Mouse (Mus musculus): Measurements from ENCODE around the gene Ccdc157. TPM values are rescaled to one million over a fixed set of nuclear protein-coding genes. Genes with fewer than 3 reads are reported as not detected.
A peak's percentile ranks its signal among the peaks of the same experiment; 100 is the strongest.

Ccdc157 gene
- polyA plus RNA-seq, 1 experiment from 2014 or later: 7.3 TPM

GRCm38 (mm10) chr11:4164701-4165100 lies 4.6 kb upstream of the Ccdc157 start:
- H3K27ac ChIP-seq (ENCODE audit: low read length): no peak overlapping the region
- no peak overlapping the region for H3K4me3 ChIP-seq (ENCODE audit: low read depth, low read length)
- ATAC-seq (no peak), DNase-seq (ENCODE audit: low spot score) (no peak)
- 98% methylated on average over 2 of the region's 2 CpGs for WGBS
- H3K4me2 ChIP-seq (replicated peaks; ENCODE audit: low read depth, low read length): no peak overlapping the region
- no peak overlapping the region for H3K9ac ChIP-seq (replicated peaks; ENCODE audit: low read depth)
- no peak for TF ChIP-seq CTCF (IDR thresholded peaks at IDR 0.05)
- TF ChIP-seq EP300 (IDR thresholded peaks at IDR 0.05): no peak
- H3K27me3 ChIP-seq (replicated peaks; ENCODE audit: insufficient read depth, low read length): no peaks in the 10 kb centered on the region
- H3K4me1 ChIP-seq (ENCODE audit: insufficient read depth, low read depth, low read length): peaks cover 11% of the 10 kb centered on the region; the same call in 1 of the 2 replicates
- H3K9me3 ChIP-seq (ENCODE audit: low read length): no peaks in the 10 kb centered on the region
- H3K36me3 ChIP-seq (ENCODE audit: insufficient read depth, low read length): peaks cover 23% of the 10 kb centered on the region

- H3K9me3 ChIP-seq (ENCODE audit: low read length): no peaks in the 10 kb centered on the region
- peak overlapping the region; percentile 81 for H3K27ac ChIP-seq (ENCODE audit: low read length)
- no peak for ATAC-seq
- peak overlapping the region; percentile 55 for H3K9ac ChIP-seq (replicated peaks; ENCODE audit: low read depth)
- H3K36me3 ChIP-seq (ENCODE audit: insufficient read depth, low read length): peaks cover 3% of the 10 kb centered on the region; the same call in 1 of the 2 replicates
- peaks cover 11% of the 10 kb centered on the region; the same call in 1 of the 2 replicates for H3K4me1 ChIP-seq (ENCODE audit: insufficient read depth, low read depth, low read length)
- no peak for DNase-seq (ENCODE audit: low spot score)
- TF ChIP-seq EP300 (IDR thresholded peaks at IDR 0.05) (no peak), CTCF (IDR thresholded peaks at IDR 0.05) (no peak)
- H3K27me3 ChIP-seq (replicated peaks; ENCODE audit: insufficient read depth, low read length): no peaks in the 10 kb centered on the region
- H3K4me3 ChIP-seq (ENCODE audit: low read depth, low read length): peak overlapping the region; percentile 59
- H3K4me2 ChIP-seq (replicated peaks; ENCODE audit: low read depth, low read length): peak overlapping the region; percentile 81
- WGBS: 4% methylated on average over 15 of the region's 15 CpGs
Measured at GRCm38 (mm10) chr11:4160758-4161480, 826 bp upstream of the Ccdc157 start.

GRCm38 (mm10) chr11:4158676-4159075 lies 1.4 kb downstream of the Ccdc157 start:
- no peak for ATAC-seq
- TF ChIP-seq CTCF (IDR thresholded peaks at IDR 0.05) (no peak), EP300 (IDR thresholded peaks at IDR 0.05) (no peak)
- Histone ChIP-seq H3K36me3 (ENCODE audit: insufficient read depth, low read length) (no peaks in the 10 kb centered on the region), H3K9ac (replicated peaks; ENCODE audit: low read depth) (no peak overlapping the region), H3K4me3 (ENCODE audit: low read depth, low read length) (no peak overlapping the region), H3K4me2 (replicated peaks; ENCODE audit: low read depth, low read length) (no peak overlapping the region), H3K27me3 (replicated peaks; ENCODE audit: insufficient read depth, low read length) (no peaks in the 10 kb centered on the region), H3K9me3 (ENCODE audit: low read length) (no peaks in the 10 kb centered on the region), H3K4me1 (ENCODE audit: insufficient read depth, low read depth, low read length) (peaks cover 11% of the 10 kb centered on the region; the same call in 1 of the 2 replicates), H3K27ac (ENCODE audit: low read length) (no peak overlapping the region)
- 86% methylated on average over 3 of the region's 3 CpGs for WGBS
- DNase-seq (ENCODE audit: low spot score): no peak

GRCm38 (mm10) chr11:4155641-4156040 lies 4.5 kb downstream of the Ccdc157 start:
- no peaks in the 10 kb centered on the region for H3K27me3 ChIP-seq (replicated peaks; ENCODE audit: insufficient read depth, low read length)
- no peak for DNase-seq (ENCODE audit: low spot score)
- no peak overlapping the region for H3K9ac ChIP-seq (replicated peaks; ENCODE audit: low read depth)
- H3K27ac ChIP-seq (ENCODE audit: low read length): no peak overlapping the region
- no peak overlapping the region for H3K4me3 ChIP-seq (ENCODE audit: low read depth, low read length)
- no peaks in the 10 kb centered on the region for H3K36me3 ChIP-seq (ENCODE audit: insufficient read depth, low read length)
- no peak for TF ChIP-seq EP300 (IDR thresholded peaks at IDR 0.05)
- no peak for TF ChIP-seq CTCF (IDR thresholded peaks at IDR 0.05)
- H3K4me2 ChIP-seq (replicated peaks; ENCODE audit: low read depth, low read length): no peak overlapping the region
- no peaks in the 10 kb centered on the region for H3K9me3 ChIP-seq (ENCODE audit: low read length)
- 60% methylated on average over 5 of the region's 5 CpGs for WGBS
- H3K4me1 ChIP-seq (ENCODE audit: insufficient read depth, low read depth, low read length): peaks cover under 1% of the 10 kb centered on the region; the same call in 1 of the 2 replicates
- ATAC-seq: no peak

GRCm38 (mm10) chr11:4153694-4154093 lies 6.4 kb downstream of the Ccdc157 start:
- no peak overlapping the region for H3K4me2 ChIP-seq (replicated peaks; ENCODE audit: low read depth, low read length)
- no peak overlapping the region for H3K9ac ChIP-seq (replicated peaks; ENCODE audit: low read depth)
- no peaks in the 10 kb centered on the region for H3K4me1 ChIP-seq (ENCODE audit: insufficient read depth, low read depth, low read length)
- no peaks in the 10 kb centered on the region for H3K36me3 ChIP-seq (ENCODE audit: insufficient read depth, low read length)
- H3K27ac ChIP-seq (ENCODE audit: low read length): no peak overlapping the region
- H3K9me3 ChIP-seq (ENCODE audit: low read length): no peaks in the 10 kb centered on the region
- WGBS: 91% methylated on average over 7 of the region's 7 CpGs
- H3K27me3 ChIP-seq (replicated peaks; ENCODE audit: insufficient read depth, low read length): no peaks in the 10 kb centered on the region
- H3K4me3 ChIP-seq (ENCODE audit: low read depth, low read length): no peak overlapping the region
- TF ChIP-seq CTCF (IDR thresholded peaks at IDR 0.05): no peak
- no peak for TF ChIP-seq EP300 (IDR thresholded peaks at IDR 0.05)
- DNase-seq (ENCODE audit: low spot score) (no peak), ATAC-seq (no peak)

GRCm38 (mm10) chr11:4149886-4150285 lies 10.2 kb downstream of the Ccdc157 start:
- H3K4me2 ChIP-seq (replicated peaks; ENCODE audit: low read depth, low read length): no peak overlapping the region
- no peak for DNase-seq (ENCODE audit: low spot score)
- no peak overlapping the region for H3K4me3 ChIP-seq (ENCODE audit: low read depth, low read length)
- H3K27ac ChIP-seq (ENCODE audit: low read length): no peak overlapping the region
- no peak overlapping the region for H3K9ac ChIP-seq (replicated peaks; ENCODE audit: low read depth)
- no peak for ATAC-seq
- no peaks in the 10 kb centered on the region for H3K36me3 ChIP-seq (ENCODE audit: insufficient read depth, low read length)
- no peaks in the 10 kb centered on the region for H3K9me3 ChIP-seq (ENCODE audit: low read length)
- H3K4me1 ChIP-seq (ENCODE audit: insufficient read depth, low read depth, low read length): no peaks in the 10 kb centered on the region
- 88% methylated on average over 6 of the region's 6 CpGs for WGBS
- H3K27me3 ChIP-seq (replicated peaks; ENCODE audit: insufficient read depth, low read length): no peaks in the 10 kb centered on the region
- no peak for TF ChIP-seq EP300 (IDR thresholded peaks at IDR 0.05)
- TF ChIP-seq CTCF (IDR thresholded peaks at IDR 0.05): no peak
